Mouse (Mus musculus) myocyte (in vitro differentiated cells): ENCODE measurements around the gene Itpr3. TPM values are rescaled to one million over a fixed set of nuclear protein-coding genes. Genes with fewer than 3 reads are reported as not detected.
A peak's percentile ranks its signal among the peaks of the same experiment; 100 is the strongest.

Source experiments
- H3K27me3 ChIP-seq: one replicate; pipeline ENCODE4 v1.6.1; 2011; ENCODE audit not compliant: control insufficient read depth, insufficient read depth, insufficient read length
- H3K36me3 ChIP-seq: one replicate; pipeline ENCODE4 v1.6.1; 2011; ENCODE audit not compliant: control insufficient read depth, insufficient read depth
- H3K4me2 ChIP-seq: one replicate; pipeline ENCODE4 v1.6.1; 2011; ENCODE audit warnings: low read depth, control low read depth
- H3K4me3 ChIP-seq: one replicate; pipeline ENCODE4 v1.5.1; 2011; ENCODE audit warnings: mild to moderate bottlenecking, control low read depth, moderate library complexity
- H3K79me2 ChIP-seq: one replicate; pipeline ENCODE4 v1.6.1; 2011; ENCODE audit not compliant: control insufficient read depth, insufficient read depth
- H3ac ChIP-seq: one replicate; pipeline ENCODE4 v1.6.1; 2011; ENCODE audit not compliant: control insufficient read depth, insufficient read length
- CEBPB ChIP-seq: IDR thresholded peaks from 2 replicates; pipeline ENCODE4 v1.6.1; 2011; ENCODE audit warnings: mild to moderate bottlenecking, moderate library complexity; ENCODE audit not compliant: poor library complexity, insufficient read depth, severe bottlenecking
- E2F4 ChIP-seq: IDR thresholded peaks from one replicate; pipeline ENCODE4 v1.6.1; 2011; ENCODE audit warnings: mild to moderate bottlenecking, control low read depth, moderate library complexity; ENCODE audit not compliant: insufficient read depth
- MAX ChIP-seq: IDR thresholded peaks from one replicate; pipeline ENCODE4 v1.6.1; 2011; ENCODE audit warnings: low read depth, mild to moderate bottlenecking, control low read depth
- MYOD1 ChIP-seq, 3 experiments: IDR thresholded peaks; one replicate each; pipeline ENCODE4 v1.6.1; 2011; ENCODE audit warnings: control low read depth in 2 of 3, low read depth in 2 of 3, mild to moderate bottlenecking in 2 of 3, moderate library complexity in 1 of 3; ENCODE audit not compliant: insufficient read length in 2 of 3, control insufficient read depth in 1 of 3
- MYOG ChIP-seq, 3 experiments: IDR thresholded peaks; one replicate each; pipeline ENCODE4 v1.6.1; 2011; ENCODE audit warnings: control low read depth in 2 of 3, low read depth in 2 of 3, mild to moderate bottlenecking in 2 of 3; ENCODE audit not compliant: insufficient read length in 2 of 3, control insufficient read depth in 1 of 3, insufficient read depth in 1 of 3
- POLR2A ChIP-seq: IDR thresholded peaks from one replicate; pipeline ENCODE4 v1.6.1; 2011; ENCODE audit warnings: low read depth, mild to moderate bottlenecking, control low read depth, moderate library complexity; ENCODE audit not compliant: insufficient read length
- POLR2AphosphoS2 ChIP-seq: IDR thresholded peaks from one replicate; pipeline ENCODE4 v1.6.1; 2011; ENCODE audit warnings: low read depth, control low read depth; ENCODE audit not compliant: insufficient read length
- REST ChIP-seq: IDR thresholded peaks from one replicate; pipeline ENCODE4 v1.6.1; 2011; ENCODE audit warnings: mild to moderate bottlenecking, control low read depth, moderate library complexity; ENCODE audit not compliant: insufficient read depth, insufficient read length
- SRF ChIP-seq: IDR thresholded peaks from one replicate; pipeline ENCODE4 v1.6.1; 2011; ENCODE audit warnings: low read depth; ENCODE audit not compliant: control insufficient read depth, insufficient read length
- TCF12 ChIP-seq: IDR thresholded peaks from one replicate; pipeline ENCODE4 v1.6.1; 2011; ENCODE audit warnings: mild to moderate bottlenecking, control low read depth; ENCODE audit not compliant: poor library complexity, insufficient read depth, severe bottlenecking
- TCF3 ChIP-seq: IDR thresholded peaks from one replicate; pipeline ENCODE4 v1.6.1; 2011; ENCODE audit warnings: low read depth, control low read depth; ENCODE audit not compliant: insufficient read length
- USF1 ChIP-seq: IDR thresholded peaks from one replicate; pipeline ENCODE4 v1.6.1; 2011; ENCODE audit warnings: low read depth, mild to moderate bottlenecking, control low read depth, moderate library complexity
- polyA plus RNA-seq: library from polyadenylated mRNA; unstranded; fragments of >200 nt; fragmentation: generic; extraction: Trizol; gene quantifications from one replicate; pipeline ENCODE4 v1.2.1, GENCODE M21; 2012; ENCODE audit warnings: missing spikeins

Itpr3 gene
- polyA plus RNA-seq, 1 experiment, result 22.2 TPM

- Histone ChIP-seq H3K4me2 (peak overlapping the region; percentile 54), H3K79me2 (no peaks in the 10 kb centered on the region), H3K36me3 (peaks cover 9% of the 10 kb centered on the region), H3ac (no peak overlapping the region), H3K27me3 (no peaks in the 10 kb centered on the region), H3K4me3 (no peak overlapping the region)
- TF ChIP-seq E2F4 (no peak), TCF12 (no peak), POLR2AphosphoS2 (no peak), USF1 (peak; percentile 53)
These were observed 26.5 kb downstream of the Itpr3 start for GRCm38 (mm10) chr17:27083601-27084000.

- Histone ChIP-seq H3ac (no peak overlapping the region), H3K36me3 (peaks cover 9% of the 10 kb centered on the region), H3K4me2 (no peak overlapping the region), H3K27me3 (no peaks in the 10 kb centered on the region), H3K79me2 (no peaks in the 10 kb centered on the region), H3K4me3 (no peak overlapping the region)
- TF ChIP-seq SRF (no peak), POLR2AphosphoS2 (no peak), USF1 (no peak), MYOG (IDR thresholded peaks at IDR 0.05; ENCODE audit: control insufficient read depth in 1 of 3, insufficient read depth in 1 of 3, insufficient read length in 2 of 3, low read depth in 2 of 3) (no peak), POLR2A (no peak), TCF12 (no peak), CEBPB (no peak), MAX (no peak), TCF3 (no peak)
These were observed 28.6 kb downstream of the Itpr3 start for GRCm38 (mm10) chr17:27085676-27086075.

GRCm38 (mm10) chr17:27087426-27087825, 30.3 kb downstream of the Itpr3 start:
- Histone ChIP-seq H3K4me3 (no peak overlapping the region), H3K4me2 (no peak overlapping the region), H3K36me3 (peaks cover 9% of the 10 kb centered on the region), H3ac (no peak overlapping the region), H3K27me3 (no peaks in the 10 kb centered on the region), H3K79me2 (no peaks in the 10 kb centered on the region)
- TF ChIP-seq SRF, result no peak
- no peak for TF ChIP-seq USF1
- TF ChIP-seq TCF3, result no peak
- no peak for TF ChIP-seq POLR2A
- no peak for TF ChIP-seq MYOG (IDR thresholded peaks at IDR 0.05; ENCODE audit: control insufficient read depth in 1 of 3, insufficient read depth in 1 of 3, insufficient read length in 2 of 3, low read depth in 2 of 3)
- TF ChIP-seq CEBPB, result no peak
- no peak for TF ChIP-seq REST
- TF ChIP-seq MAX, result no peak
- no peak for TF ChIP-seq POLR2AphosphoS2
- TF ChIP-seq TCF12, result no peak
- no peak for TF ChIP-seq E2F4
- no peak for TF ChIP-seq MYOD1 (IDR thresholded peaks at IDR 0.05; ENCODE audit: control insufficient read depth in 1 of 3, insufficient read length in 2 of 3, low read depth in 2 of 3)

GRCm38 (mm10) chr17:27090068-27090467, 33.0 kb downstream of the Itpr3 start:
- TF ChIP-seq E2F4 (no peak), MYOG (IDR thresholded peaks at IDR 0.05; ENCODE audit: control insufficient read depth in 1 of 3, insufficient read depth in 1 of 3, insufficient read length in 2 of 3, low read depth in 2 of 3) (no peak), REST (no peak), TCF3 (no peak)
- Histone ChIP-seq H3K36me3 (peaks cover 9% of the 10 kb centered on the region), H3K27me3 (no peaks in the 10 kb centered on the region)

GRCm38 (mm10) chr17:27095690-27096089, 38.6 kb downstream of the Itpr3 start:
- Histone ChIP-seq H3K36me3 (no peaks in the 10 kb centered on the region), H3K27me3 (no peaks in the 10 kb centered on the region), H3K4me3 (no peak overlapping the region), H3K79me2 (no peaks in the 10 kb centered on the region), H3ac (no peak overlapping the region), H3K4me2 (no peak overlapping the region)
- TF ChIP-seq E2F4 (no peak), POLR2A (no peak), REST (no peak), POLR2AphosphoS2 (no peak), MYOD1 (IDR thresholded peaks at IDR 0.05; ENCODE audit: control insufficient read depth in 1 of 3, insufficient read length in 2 of 3, low read depth in 2 of 3) (no peak), MAX (no peak), MYOG (IDR thresholded peaks at IDR 0.05; ENCODE audit: control insufficient read depth in 1 of 3, insufficient read depth in 1 of 3, insufficient read length in 2 of 3, low read depth in 2 of 3) (no peak), USF1 (no peak), TCF12 (no peak), TCF3 (no peak), CEBPB (no peak), SRF (no peak)

More at GRCm38 (mm10) chr17:27090068-27090467, 33.0 kb downstream of the Itpr3 start:
- H3K4me2 ChIP-seq, result no peak overlapping the region
- H3K79me2 ChIP-seq, result no peaks in the 10 kb centered on the region
- H3ac ChIP-seq, result no peak overlapping the region
- H3K4me3 ChIP-seq, result no peak overlapping the region
